Mouse (Mus musculus) MEL (cell line): ENCODE measurements around the gene Gm14137. TPM values are rescaled to one million over a fixed set of nuclear protein-coding genes. Genes with fewer than 3 reads are reported as not detected.

Experiments
- DNase-seq: peaks from one replicate; pipeline ENCODE4 v3.0.0; 2011; ENCODE audit warnings: low read depth, low spot score
- H3K27ac ChIP-seq: 2 replicates; pipeline ENCODE4 v1.5.1; 2012; ENCODE audit warnings: low read depth, mild to moderate bottlenecking, control low read depth, low read length, moderate library complexity; ENCODE audit not compliant: control insufficient read depth
- H3K27me3 ChIP-seq, 2 experiments: fragments of 150-350 bp in 1 of 2; sonication (generic) in 1 of 2; 2 replicates each; pipeline ENCODE4 v1.6.1; 2012; ENCODE audit warnings: low read length in 2 of 2, mild to moderate bottlenecking in 2 of 2, improper control_type of control experiment in 1 of 2, moderate library complexity in 1 of 2; ENCODE audit not compliant: insufficient read depth in 2 of 2, control insufficient read depth in 1 of 2
- H3K36me3 ChIP-seq, 2 experiments: 2 replicates each; pipeline ENCODE4 v1.6.1; 2012 to 2014; ENCODE audit warnings: low read length in 2 of 2, improper control_type of control experiment in 1 of 2, inconsistent platforms in 1 of 2, mild to moderate bottlenecking in 1 of 2; ENCODE audit not compliant: insufficient read depth in 2 of 2, control insufficient read depth in 1 of 2
- H3K4me1 ChIP-seq, 2 experiments: fragments of 150-350 bp in 1 of 2; sonication (generic) in 1 of 2; 2 replicates each; pipeline ENCODE4 v1.6.1; 2012; ENCODE audit warnings: low read length in 2 of 2, improper control_type of control experiment in 1 of 2, mild to moderate bottlenecking in 1 of 2; ENCODE audit not compliant: insufficient read depth in 2 of 2, control insufficient read depth in 1 of 2
- H3K4me3 ChIP-seq, 2 experiments: fragments of 150-350 bp in 1 of 2; sonication (generic) in 1 of 2; 2 replicates each; pipeline ENCODE4 v1.5.1; 2012; ENCODE audit warnings: low read depth in 2 of 2, low read length in 2 of 2, mild to moderate bottlenecking in 2 of 2, moderate library complexity in 2 of 2, control low read depth in 1 of 2, improper control_type of control experiment in 1 of 2; ENCODE audit not compliant: control insufficient read depth in 1 of 2, insufficient read depth in 1 of 2
- H3K79me2 ChIP-seq: 2 replicates; pipeline ENCODE4 v1.6.1; 2012; ENCODE audit warnings: mild to moderate bottlenecking, low read length, moderate library complexity; ENCODE audit not compliant: control insufficient read depth, poor library complexity, insufficient read depth
- H3K9ac ChIP-seq: 2 replicates; pipeline ENCODE4 v1.6.1; 2012; ENCODE audit warnings: low read depth, mild to moderate bottlenecking, control low read depth, low read length, moderate library complexity; ENCODE audit not compliant: control insufficient read depth, poor library complexity, severe bottlenecking
- H3K9me3 ChIP-seq: fragments of 150-350 bp; sonication (generic); replicated peaks from 2 replicates; pipeline ENCODE4 v1.6.1; 2012; ENCODE audit warnings: mild to moderate bottlenecking, low read length, improper control_type of control experiment, moderate library complexity; ENCODE audit not compliant: insufficient read depth
- BHLHE40 ChIP-seq: IDR thresholded peaks from 2 replicates; pipeline ENCODE4 v1.6.1; 2012; ENCODE audit warnings: low read depth, mild to moderate bottlenecking, inconsistent platforms, low read length, improper control_type of control experiment, borderline replicate concordance
- ELF1 ChIP-seq: IDR thresholded peaks from 2 replicates; pipeline ENCODE4 v1.6.1; 2014; ENCODE audit warnings: low read depth, mild to moderate bottlenecking, inconsistent platforms, low read length, improper control_type of control experiment, moderate library complexity
- EP300 ChIP-seq, 2 experiments: IDR thresholded peaks; 2 replicates each; pipeline ENCODE4 v1.6.1; 2011; ENCODE audit warnings: improper control_type of control experiment in 2 of 2, low read length in 2 of 2, low read depth in 1 of 2, mild to moderate bottlenecking in 1 of 2
- ETS1 ChIP-seq: IDR thresholded peaks from 2 replicates; pipeline ENCODE4 v1.6.1; 2012; ENCODE audit warnings: low read depth, mild to moderate bottlenecking, inconsistent platforms, low read length, improper control_type of control experiment, moderate library complexity
- GATA1 ChIP-seq: IDR thresholded peaks from 2 replicates; pipeline ENCODE4 v1.6.1; 2011; ENCODE audit warnings: low read depth, low read length, improper control_type of control experiment
- MAX ChIP-seq: IDR thresholded peaks from 2 replicates; pipeline ENCODE4 v1.6.1; 2011; ENCODE audit warnings: low read length, improper control_type of control experiment
- MEF2A ChIP-seq: IDR thresholded peaks from 2 replicates; pipeline ENCODE4 v1.6.1; 2014; ENCODE audit warnings: low read depth, mild to moderate bottlenecking, inconsistent platforms, low read length, improper control_type of control experiment; ENCODE audit not compliant: poor library complexity, insufficient replicate concordance, severe bottlenecking; ENCODE audit errors: extremely low read depth
- MXI1 ChIP-seq: IDR thresholded peaks from 2 replicates; pipeline ENCODE4 v1.6.1; 2011; ENCODE audit warnings: mild to moderate bottlenecking, low read depth, low read length, improper control_type of control experiment
- MYC ChIP-seq: IDR thresholded peaks from 2 replicates; pipeline ENCODE4 v1.6.1; 2011; ENCODE audit warnings: low read depth, mild to moderate bottlenecking, low read length, improper control_type of control experiment, moderate library complexity
- NRF1 ChIP-seq: IDR thresholded peaks from 2 replicates; pipeline ENCODE4 v1.6.1; 2014; ENCODE audit warnings: low read depth, mild to moderate bottlenecking, inconsistent platforms, low read length, improper control_type of control experiment, moderate library complexity; ENCODE audit not compliant: poor library complexity, insufficient read depth, severe bottlenecking
- POLR2A ChIP-seq, 2 experiments: IDR thresholded peaks; 2 replicates each; pipeline ENCODE4 v1.6.1; 2011 to 2012; ENCODE audit warnings: low read length in 2 of 2, mild to moderate bottlenecking in 2 of 2, control low read depth in 1 of 2, improper control_type of control experiment in 1 of 2, low read depth in 1 of 2, moderate library complexity in 1 of 2; ENCODE audit not compliant: control insufficient read depth in 1 of 2, insufficient read depth in 1 of 2, poor library complexity in 1 of 2
- POLR2AphosphoS5 ChIP-seq: IDR thresholded peaks from 2 replicates; pipeline ENCODE4 v1.6.1; 2012; ENCODE audit warnings: low read depth, borderline replicate concordance, mild to moderate bottlenecking, inconsistent platforms, low read length, moderate library complexity, mixed read lengths
- RCOR1 ChIP-seq: IDR thresholded peaks from 2 replicates; pipeline ENCODE4 v1.6.1; 2012; ENCODE audit warnings: low read depth, mild to moderate bottlenecking, inconsistent platforms, low read length, improper control_type of control experiment
- SIN3A ChIP-seq: IDR thresholded peaks from 2 replicates; pipeline ENCODE4 v1.6.1; 2012; ENCODE audit warnings: low read length, improper control_type of control experiment, inconsistent platforms
- TAL1 ChIP-seq: IDR thresholded peaks from 2 replicates; pipeline ENCODE4 v1.6.1; 2012; ENCODE audit warnings: mild to moderate bottlenecking, inconsistent platforms, low read length, moderate library complexity, mixed read lengths
- TBP ChIP-seq: IDR thresholded peaks from 2 replicates; pipeline ENCODE4 v1.8.0; 2011; ENCODE audit warnings: low read depth, low read length, improper control_type of control experiment
- TCF12 ChIP-seq: IDR thresholded peaks from 2 replicates; pipeline ENCODE4 v1.6.1; 2014; ENCODE audit warnings: low read depth, mild to moderate bottlenecking, inconsistent platforms, low read length, improper control_type of control experiment, moderate library complexity
- USF1 ChIP-seq: IDR thresholded peaks from 2 replicates; pipeline ENCODE4 v1.6.1; 2014; ENCODE audit warnings: low read depth, mild to moderate bottlenecking, inconsistent platforms, low read length, improper control_type of control experiment, moderate library complexity
- USF2 ChIP-seq, 2 experiments: IDR thresholded peaks; 2 replicates each; pipeline ENCODE4 v1.6.1; 2011 to 2012; ENCODE audit warnings: improper control_type of control experiment in 2 of 2, low read length in 2 of 2, borderline replicate concordance in 1 of 2, inconsistent platforms in 1 of 2, low read depth in 1 of 2, mild to moderate bottlenecking in 1 of 2; ENCODE audit not compliant: insufficient read depth in 1 of 2
- ZC3H11A ChIP-seq: IDR thresholded peaks from 2 replicates; pipeline ENCODE4 v1.6.1; 2012; ENCODE audit warnings: low read depth, mild to moderate bottlenecking, inconsistent platforms, low read length, improper control_type of control experiment
- ZNF384 ChIP-seq: IDR thresholded peaks from 2 replicates; pipeline ENCODE4 v1.6.1; 2012; ENCODE audit warnings: low read depth, mild to moderate bottlenecking, inconsistent platforms, low read length, improper control_type of control experiment
- polyA plus RNA-seq, 2 experiments: library from polyadenylated mRNA; stranded (reverse) in 1 of 2; unstranded in 1 of 2; fragments of >175 nt in 1 of 2; fragments of >200 nt in 1 of 2; gene quantifications; 2 replicates each; pipeline versions ENCODE4 v1.2.1 to v1.2.4; 2012; ENCODE audit warnings: low replicate concordance in 2 of 2, low read depth in 1 of 2; ENCODE audit not compliant: insufficient read length in 2 of 2, insufficient read depth in 1 of 2, missing spikeins in 1 of 2
- total RNA-seq: library from RNA; depleted of rRNA; stranded (reverse); fragments of 300-350 nt; gene quantifications from 2 replicates; pipeline ENCODE4 v1.2.3, GENCODE M21; 2012

Gm14137 gene
- total and polyA plus RNA-seq, 3 experiments = 0.71 TPM; not detected in 2

- Histone ChIP-seq H3K36me3 (peaks cover 0 to 10% of the 10 kb centered on the region in 2 experiments; a peak in 2 of 4 replicates), H3K9me3 (no peaks in the 10 kb centered on the region), H3K9ac (no peak overlapping the region), H3K79me2 (no peaks in the 10 kb centered on the region), H3K4me1 (peaks cover 4 to 13% of the 10 kb centered on the region in 2 experiments), H3K27ac (peak overlapping the region; percentile 73), H3K27me3 (no peaks in the 10 kb centered on the region), H3K4me3 (peak overlapping the region; percentile 13 to 42; a peak in 2 of 4 replicates)
- TF ChIP-seq POLR2A (IDR thresholded peaks at IDR 0.05; ENCODE audit: control insufficient read depth in 1 of 2, insufficient read depth in 1 of 2, low read depth in 1 of 2, low read length in 2 of 2, poor library complexity in 1 of 2) = no peak
- TF ChIP-seq TBP = 0 out of 2 replicates have a peak, but pooled peaks have one; percentile 39
- peak; percentile 74 for TF ChIP-seq MXI1
- peak; percentile 98 for TF ChIP-seq GATA1
- peak; percentile 93 for TF ChIP-seq TCF12
- TF ChIP-seq MYC = peak; percentile 77
- TF ChIP-seq ETS1 = peak; percentile 84
- peak; percentile 95 for TF ChIP-seq USF1
- peak; percentile 54 for TF ChIP-seq ELF1
- TF ChIP-seq BHLHE40 = peak; percentile 74
- peak; percentile 77 for TF ChIP-seq SIN3A
- peak; percentile 90 to 92 for TF ChIP-seq EP300 (IDR thresholded peaks at IDR 0.05; ENCODE audit: low read depth in 1 of 2, low read length in 2 of 2)
- no peak for TF ChIP-seq NRF1
- no peak for TF ChIP-seq ZC3H11A
- peak in 1 of 2 experiments; percentile 77; a peak in 2 of 4 replicates for TF ChIP-seq USF2 (IDR thresholded peaks at IDR 0.05; ENCODE audit: borderline replicate concordance in 1 of 2, insufficient read depth in 1 of 2, low read depth in 1 of 2, low read length in 2 of 2)
- TF ChIP-seq POLR2AphosphoS5 = no peak
- no peak for TF ChIP-seq MEF2A
- peak; percentile 86 for TF ChIP-seq RCOR1
- TF ChIP-seq ZNF384 = no peak
- peak; percentile 78 for TF ChIP-seq MAX
- TF ChIP-seq TAL1 = peak; percentile 86
- DNase-seq = peak; percentile 91
These were observed 11.2 kb upstream of the Gm14137 start for GRCm38 (mm10) chr2:119163135-119163534.
